Mouse (Mus musculus): Measurements from ENCODE around the gene Cds1. TPM values are rescaled to one million over a fixed set of nuclear protein-coding genes. Genes with fewer than 3 reads are reported as not detected.

Gene Cds1
- total and polyA plus RNA-seq, 2 experiments, result 0.37 to 0.67 TPM

DNA sequence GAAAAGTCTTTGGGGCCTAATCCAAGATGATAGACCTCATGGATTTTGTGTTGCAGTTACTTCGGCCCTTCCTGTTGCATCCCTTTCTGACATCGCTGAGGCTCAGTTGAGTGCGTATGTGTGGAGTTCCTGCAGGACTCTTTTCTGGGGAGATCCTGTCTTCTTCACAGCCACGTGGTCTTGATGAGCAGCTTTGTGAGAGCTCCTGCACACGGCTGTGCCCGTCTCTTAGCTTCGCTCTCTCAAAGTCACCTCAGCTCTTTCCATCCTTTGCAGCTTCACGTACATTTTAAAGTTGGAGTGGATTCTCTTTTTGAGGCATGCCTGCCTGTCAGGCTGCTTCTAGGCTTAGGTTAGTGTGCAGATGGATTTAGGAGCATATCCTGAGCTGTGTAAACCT lies 11.6 kb downstream of the Cds1 start:
- DNase-seq (ENCODE audit: extremely low read depth, low read depth, low spot score), result no peak
- Histone ChIP-seq H3K36me3 (ENCODE audit: control insufficient read depth, insufficient read depth, low read length) (no peaks in the 10 kb centered on the region), H3K79me2 (ENCODE audit: control insufficient read depth, insufficient read depth, low read length) (no peaks in the 10 kb centered on the region), H3K4me1 (ENCODE audit: control insufficient read depth, insufficient read depth, low read length) (no peaks in the 10 kb centered on the region), H3K27ac (replicated peaks; ENCODE audit: insufficient read depth, low read depth, low read length) (no peak overlapping the region), H3K9ac (ENCODE audit: low read depth, low read length) (no peak overlapping the region), H3K27me3 (ENCODE audit: control insufficient read depth, insufficient read depth, low read length) (peaks cover 15% of the 10 kb centered on the region), H3K4me3 (ENCODE audit: insufficient read depth, low read depth, low read length) (no peak overlapping the region)
- no peak for TF ChIP-seq POLR2A (IDR thresholded peaks at IDR 0.05; ENCODE audit: extremely low read depth, insufficient read depth, low read length)
- WGBS, result 84% methylated on average over 8 of the region's 8 CpGs

DNA sequence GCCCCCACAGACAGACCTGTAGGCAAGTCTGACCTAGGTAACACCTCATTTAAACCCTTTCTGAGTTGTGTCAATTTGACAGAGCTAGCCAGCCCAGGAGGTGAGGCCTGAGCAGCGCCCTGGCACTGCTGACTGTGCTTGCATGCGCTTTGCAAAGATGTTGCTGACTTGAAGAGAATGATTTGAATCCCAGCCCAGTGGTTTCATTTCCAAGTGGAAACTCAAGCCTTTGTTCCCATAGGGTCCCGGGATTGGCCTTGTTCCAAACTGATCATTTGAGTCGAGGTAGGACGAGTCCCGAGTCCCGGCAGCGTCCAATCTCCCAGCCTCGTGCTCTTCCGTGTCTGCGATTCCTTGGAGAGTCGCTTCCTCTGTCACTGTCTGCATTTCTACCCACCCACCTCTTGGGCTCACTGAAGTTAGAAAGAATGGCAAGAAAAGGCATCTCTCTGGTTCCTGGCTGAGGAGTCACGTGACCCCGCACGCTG lies 14.5 kb downstream of the Cds1 start:
- no peak overlapping the region for H3K9ac ChIP-seq (ENCODE audit: low read depth, low read length)
- H3K27ac ChIP-seq (replicated peaks; ENCODE audit: insufficient read depth, low read depth, low read length), result no peak overlapping the region
- H3K4me1 ChIP-seq (ENCODE audit: control insufficient read depth, insufficient read depth, low read length), result no peaks in the 10 kb centered on the region
- no peaks in the 10 kb centered on the region for H3K79me2 ChIP-seq (ENCODE audit: control insufficient read depth, insufficient read depth, low read length)
- TF ChIP-seq CTCF (IDR thresholded peaks at IDR 0.05; ENCODE audit: low read depth, low read length), result no peak
- no peak for TF ChIP-seq POLR2A (IDR thresholded peaks at IDR 0.05; ENCODE audit: extremely low read depth, insufficient read depth, low read length)
- DNase-seq (ENCODE audit: extremely low read depth, low read depth, low spot score), result no peak
- H3K27me3 ChIP-seq (ENCODE audit: control insufficient read depth, insufficient read depth, low read length), result 0 out of 2 replicates have a peak, but pooled peaks cover 11% of the 10 kb centered on the region
- no peak overlapping the region for H3K4me3 ChIP-seq (ENCODE audit: insufficient read depth, low read depth, low read length)
- H3K36me3 ChIP-seq (ENCODE audit: control insufficient read depth, insufficient read depth, low read length), result no peaks in the 10 kb centered on the region
- WGBS, result 86% methylated on average over 15 of the region's 15 CpGs

DNA sequence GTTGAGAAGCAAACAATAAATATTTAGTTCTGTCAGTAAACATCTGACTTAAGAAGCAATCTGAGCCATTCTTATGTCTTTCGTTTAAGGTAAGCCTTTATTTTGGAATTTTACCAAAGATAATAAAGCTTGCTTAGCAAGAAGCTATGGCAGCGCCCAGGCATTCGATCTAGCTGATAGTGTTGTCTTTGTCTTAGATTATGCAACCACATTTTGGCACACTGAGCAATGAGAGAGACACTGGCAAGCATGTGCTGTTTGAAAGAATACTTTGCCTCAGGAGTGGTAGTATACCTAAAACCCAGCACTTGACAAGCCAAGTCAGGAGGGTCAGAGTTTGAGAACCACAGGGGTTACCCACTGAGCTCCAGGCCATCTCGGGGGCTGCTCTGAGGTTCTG lies 16.0 kb downstream of the Cds1 start:
- no peak overlapping the region for H3K27ac ChIP-seq (replicated peaks; ENCODE audit: insufficient read depth, low read depth, low read length)
- peaks cover under 1% of the 10 kb centered on the region; the same call in 1 of the 2 replicates for H3K4me1 ChIP-seq (ENCODE audit: control insufficient read depth, insufficient read depth, low read length)
- no peaks in the 10 kb centered on the region for H3K79me2 ChIP-seq (ENCODE audit: control insufficient read depth, insufficient read depth, low read length)
- peak; percentile 72 for DNase-seq (ENCODE audit: extremely low read depth, low read depth, low spot score)
- TF ChIP-seq POLR2A (IDR thresholded peaks at IDR 0.05; ENCODE audit: extremely low read depth, insufficient read depth, low read length) (no peak), CTCF (IDR thresholded peaks at IDR 0.05; ENCODE audit: low read depth, low read length) (no peak)
- 0 out of 2 replicates have a peak, but pooled peaks cover 11% of the 10 kb centered on the region for H3K27me3 ChIP-seq (ENCODE audit: control insufficient read depth, insufficient read depth, low read length)
- no peak overlapping the region for H3K9ac ChIP-seq (ENCODE audit: low read depth, low read length)
- WGBS, result 34% methylated on average over 4 of the region's 4 CpGs
- no peaks in the 10 kb centered on the region for H3K36me3 ChIP-seq (ENCODE audit: control insufficient read depth, insufficient read depth, low read length)
- no peak overlapping the region for H3K4me3 ChIP-seq (ENCODE audit: insufficient read depth, low read depth, low read length)

DNA sequence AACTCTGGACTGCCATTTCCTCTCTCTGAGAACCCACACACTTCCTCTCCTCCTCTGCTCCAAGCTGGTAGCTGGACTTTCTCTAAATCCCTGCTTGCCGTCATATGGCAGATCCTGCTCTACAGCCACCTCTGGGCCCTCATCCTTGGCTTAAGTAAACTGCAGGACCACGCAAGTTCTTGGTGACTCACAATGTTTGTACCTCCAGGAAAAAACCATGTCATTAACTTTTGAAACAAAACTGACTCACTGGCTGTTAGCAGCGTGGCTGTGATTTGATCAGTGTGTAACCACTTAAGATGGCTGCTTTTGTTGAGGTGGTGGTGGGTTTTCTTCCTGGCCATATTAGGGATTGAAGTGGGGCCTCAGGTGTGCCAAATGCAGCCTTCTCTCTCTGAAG lies 19.4 kb downstream of the Cds1 start:
- no peaks in the 10 kb centered on the region for H3K79me2 ChIP-seq (ENCODE audit: control insufficient read depth, insufficient read depth, low read length)
- WGBS, result 68% methylated on average over 3 of the region's 3 CpGs
- no peak overlapping the region for H3K27ac ChIP-seq (replicated peaks; ENCODE audit: insufficient read depth, low read depth, low read length)
- peaks cover 2% of the 10 kb centered on the region; the same call in 1 of the 2 replicates for H3K4me1 ChIP-seq (ENCODE audit: control insufficient read depth, insufficient read depth, low read length)
- 0 out of 2 replicates have a peak, but pooled peaks cover 2% of the 10 kb centered on the region for H3K27me3 ChIP-seq (ENCODE audit: control insufficient read depth, insufficient read depth, low read length)
- no peak overlapping the region for H3K9ac ChIP-seq (ENCODE audit: low read depth, low read length)
- no peak for DNase-seq (ENCODE audit: extremely low read depth, low read depth, low spot score)
- TF ChIP-seq POLR2A (IDR thresholded peaks at IDR 0.05; ENCODE audit: extremely low read depth, insufficient read depth, low read length), result no peak
- no peak for TF ChIP-seq CTCF (IDR thresholded peaks at IDR 0.05; ENCODE audit: low read depth, low read length)
- no peak overlapping the region for H3K4me3 ChIP-seq (ENCODE audit: insufficient read depth, low read depth, low read length)
- no peaks in the 10 kb centered on the region for H3K36me3 ChIP-seq (ENCODE audit: control insufficient read depth, insufficient read depth, low read length)

DNA sequence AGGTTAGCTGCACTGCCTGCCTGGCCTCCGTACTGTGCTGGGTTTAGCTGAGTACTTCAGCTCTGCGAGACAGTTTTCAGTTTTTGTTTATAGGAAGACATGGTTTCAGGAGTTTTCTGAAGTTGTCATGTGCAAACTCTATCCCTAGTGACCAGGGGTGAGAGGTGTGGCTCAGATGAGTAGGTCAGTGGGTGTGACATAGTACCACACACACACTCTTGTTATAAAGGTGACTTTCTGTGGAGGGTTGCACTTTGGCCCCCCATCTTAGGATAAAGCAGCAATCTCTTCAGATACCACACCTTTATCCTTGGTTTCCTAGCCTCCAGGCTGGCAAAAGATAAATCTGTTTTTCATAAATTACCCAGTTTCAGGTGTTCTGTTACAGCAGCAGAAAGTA lies 19.9 kb downstream of the Cds1 start:
- Histone ChIP-seq H3K36me3 (ENCODE audit: control insufficient read depth, insufficient read depth, low read length) (no peaks in the 10 kb centered on the region), H3K27me3 (ENCODE audit: control insufficient read depth, insufficient read depth, low read length) (no peaks in the 10 kb centered on the region), H3K79me2 (ENCODE audit: control insufficient read depth, insufficient read depth, low read length) (no peaks in the 10 kb centered on the region), H3K27ac (replicated peaks; ENCODE audit: insufficient read depth, low read depth, low read length) (no peak overlapping the region), H3K9ac (ENCODE audit: low read depth, low read length) (no peak overlapping the region), H3K4me3 (ENCODE audit: insufficient read depth, low read depth, low read length) (no peak overlapping the region), H3K4me1 (ENCODE audit: control insufficient read depth, insufficient read depth, low read length) (peaks cover 2% of the 10 kb centered on the region; the same call in 1 of the 2 replicates)
- no peak for DNase-seq (ENCODE audit: extremely low read depth, low read depth, low spot score)
- TF ChIP-seq POLR2A (IDR thresholded peaks at IDR 0.05; ENCODE audit: extremely low read depth, insufficient read depth, low read length) (no peak), CTCF (IDR thresholded peaks at IDR 0.05; ENCODE audit: low read depth, low read length) (no peak)
- 79% methylated on average over 2 of the region's 2 CpGs for WGBS

DNA sequence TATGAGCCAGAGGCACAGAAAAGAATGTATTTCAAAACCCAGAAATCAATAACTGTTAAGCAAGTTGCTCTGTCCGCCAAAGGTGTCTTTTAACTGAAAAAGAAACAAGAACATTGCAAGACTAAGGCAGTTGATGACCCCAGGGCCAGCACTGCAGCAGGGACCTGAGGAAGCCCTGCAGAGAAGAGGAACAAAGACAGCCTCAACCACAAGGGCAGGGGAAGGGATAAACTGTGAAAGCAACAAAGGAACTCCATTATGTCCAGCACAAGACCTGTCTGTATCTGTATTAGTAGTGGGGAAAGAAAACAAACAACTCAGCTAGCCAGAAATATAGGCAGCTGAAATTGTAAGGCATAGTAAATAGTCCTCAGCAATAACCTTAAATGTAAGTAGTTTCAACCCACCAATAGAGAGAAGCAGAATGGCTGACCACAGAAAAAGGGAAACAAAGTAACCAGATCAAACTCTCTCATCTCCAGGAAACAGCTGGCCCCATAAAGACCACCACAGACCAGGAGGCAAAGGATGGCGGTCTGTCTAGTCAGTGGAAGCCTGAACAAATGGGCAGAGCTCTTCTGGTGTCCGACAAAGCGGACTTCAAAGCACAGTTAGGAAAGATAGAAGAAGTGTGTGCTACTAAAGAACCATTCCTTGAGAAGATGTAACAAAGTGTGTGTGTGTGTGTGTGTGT lies 21.1 kb downstream of the Cds1 start:
- peak; percentile 67 for DNase-seq (ENCODE audit: extremely low read depth, low read depth, low spot score)
- no peaks in the 10 kb centered on the region for H3K27me3 ChIP-seq (ENCODE audit: control insufficient read depth, insufficient read depth, low read length)
- no peak overlapping the region for H3K27ac ChIP-seq (replicated peaks; ENCODE audit: insufficient read depth, low read depth, low read length)
- no peaks in the 10 kb centered on the region for H3K36me3 ChIP-seq (ENCODE audit: control insufficient read depth, insufficient read depth, low read length)
- TF ChIP-seq CTCF (IDR thresholded peaks at IDR 0.05; ENCODE audit: low read depth, low read length) (no peak), POLR2A (IDR thresholded peaks at IDR 0.05; ENCODE audit: extremely low read depth, insufficient read depth, low read length) (no peak)
- H3K4me1 ChIP-seq (ENCODE audit: control insufficient read depth, insufficient read depth, low read length), result peaks cover 2% of the 10 kb centered on the region; the same call in 1 of the 2 replicates
- no peak overlapping the region for H3K4me3 ChIP-seq (ENCODE audit: insufficient read depth, low read depth, low read length)
- H3K79me2 ChIP-seq (ENCODE audit: control insufficient read depth, insufficient read depth, low read length), result no peaks in the 10 kb centered on the region
- no peak overlapping the region for H3K9ac ChIP-seq (ENCODE audit: low read depth, low read length)
- WGBS, result 68% methylated on average over 4 of the region's 4 CpGs

All from liver, adult 2 months (tissue).